In the genomic region with DNA sequence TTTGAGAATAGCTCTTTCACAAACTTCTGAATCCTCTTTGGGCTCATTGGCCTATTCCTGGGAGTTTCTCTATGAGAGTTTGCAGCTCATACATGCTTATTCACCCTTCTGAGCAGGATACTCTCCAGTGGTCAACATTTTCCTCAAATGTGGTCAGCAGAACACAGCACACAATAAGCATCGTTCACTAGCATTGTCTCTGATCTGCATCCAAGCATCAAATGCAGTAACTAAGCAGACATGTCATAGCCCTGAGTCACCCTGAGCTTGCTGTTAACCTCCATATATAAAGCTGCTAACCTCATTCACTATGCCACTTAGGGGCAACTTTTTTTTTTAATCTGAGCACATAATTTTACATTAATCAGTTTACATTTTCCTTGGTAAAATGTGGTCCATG, we compare ENCODE assay signal across 19 mouse cellular contexts. TPM values are rescaled to one million over a fixed set of nuclear protein-coding genes. Genes with fewer than 3 reads are reported as not detected.
"Had no signal": no experiment of that assay in that cellular context is flagged by ENCODE, and none has a peak within 500 bp of the region (broad histone marks: within the 10 kb centered on the region; RNA-seq: fewer than 3 reads in every experiment).

No protein-coding gene starts in this region.

- H3K4me3 ChIP-seq: limb, embryonic 10.5 days; limb, embryonic 13.5 days; liver, embryonic 12.5 days; liver, embryonic 15.5 days; midbrain, embryonic 12.5 days; midbrain, embryonic 15.5 days; neural tube, embryonic 12.5 days; neural tube, embryonic 15.5 days had no signal

- H3K4me2 ChIP-seq: limb, embryonic 13.5 days; liver, embryonic 12.5 days; liver, embryonic 15.5 days; midbrain, embryonic 12.5 days; midbrain, embryonic 15.5 days; neural tube, embryonic 12.5 days; neural tube, embryonic 15.5 days had no signal

- ATAC-seq: intestine, postnatal 0 days; liver, embryonic 12.5 days; midbrain, embryonic 15.5 days had no signal

- H3K9me3 ChIP-seq: limb, embryonic 10.5 days; limb, embryonic 13.5 days; liver, embryonic 12.5 days; liver, embryonic 15.5 days; midbrain, embryonic 12.5 days; midbrain, embryonic 15.5 days; neural tube, embryonic 12.5 days; neural tube, embryonic 15.5 days had no signal

- H3K27ac ChIP-seq: limb, embryonic 10.5 days; limb, embryonic 13.5 days; liver, embryonic 12.5 days; liver, embryonic 15.5 days; macrophage; midbrain, embryonic 12.5 days; midbrain, embryonic 15.5 days; neural tube, embryonic 12.5 days; neural tube, embryonic 15.5 days had no signal

- H3K36me3 ChIP-seq: limb, embryonic 10.5 days; limb, embryonic 13.5 days; liver, embryonic 12.5 days; liver, embryonic 15.5 days; midbrain, embryonic 12.5 days; midbrain, embryonic 15.5 days; neural tube, embryonic 12.5 days; neural tube, embryonic 15.5 days had no signal

- DNase-seq: kidney, adult 9 months; kidney, postnatal 36 days; liver; lung, adult 18-20 months; right cerebral cortex, adult 18-20 months; right cerebral cortex, postnatal 14 days; spleen, adult 18-20 months; thymus, adult 18-20 months; thymus, postnatal 36 days had no signal

- H3K4me1 ChIP-seq: liver, embryonic 12.5 days; liver, embryonic 15.5 days; midbrain, embryonic 12.5 days; midbrain, embryonic 15.5 days; neural tube, embryonic 12.5 days; neural tube, embryonic 15.5 days had no signal

- H3K9ac ChIP-seq: limb, embryonic 13.5 days; liver, embryonic 12.5 days; liver, embryonic 15.5 days; midbrain, embryonic 12.5 days; midbrain, embryonic 15.5 days; neural tube, embryonic 12.5 days; neural tube, embryonic 15.5 days had no signal

- H3K27me3 ChIP-seq: limb, embryonic 13.5 days; liver, embryonic 12.5 days; liver, embryonic 15.5 days; midbrain, embryonic 12.5 days; midbrain, embryonic 15.5 days; neural tube, embryonic 12.5 days; neural tube, embryonic 15.5 days had no signal

RNA-seq across cellular contexts. Expression of a gene that starts 53.1 kb away (rescaled TPM):
- polyA plus RNA-seq: macrophage had no signal
